Mouse (Mus musculus) T-cell, adult 66 days (primary cell): ENCODE data around the gene Rorc. TPM values are rescaled to one million over a fixed set of nuclear protein-coding genes. Genes with fewer than 3 reads are reported as not detected.

ENCODE experiments used
- total RNA-seq, 2 experiments: library from RNA; stranded (reverse); gene quantifications; 3 replicates in 1 of 2; 4 replicates in 1 of 2; pipeline ENCODE4 v1.2.4; 2023

The Rorc gene
- 1 to 10 TPM; 1.5 to 2.6 TPM for total RNA-seq

GRCm38 (mm10) chr3:94372641-94373040 lies at the start of gene Rorc:
Rorc (plus strand) TSS chr3:94372794.

GRCm38 (mm10) chr3:94341959-94342422 lies 30.6 kb upstream of the Rorc start, which contains the start of gene Them5:
Them5 (plus strand) TSS chr3:94342099.

GRCm38 (mm10) chr3:94362138-94362537 lies 10.5 kb upstream of the Rorc start, which contains the start of gene C2cd4d:
C2cd4d (plus strand) TSS chr3:94362438.

GRCm38 (mm10) chr3:94398217-94398616 lies 25.6 kb downstream of the Rorc start, which contains the start of gene Lingo4:
Lingo4 (plus strand) TSS chr3:94398517.

GRCm38 (mm10) chr3:94413031-94413679 lies 40.6 kb downstream of the Rorc start, which contains the start of gene Tdrkh:
Tdrkh (plus strand) TSS chr3:94413273.

GRCm38 (mm10) chr3:94442951-94443596 lies 70.5 kb downstream of the Rorc start, which contains the start of gene Mrpl9:
Mrpl9 (plus strand) TSS chr3:94443318.

GRCm38 (mm10) chr3:94443597-94443964 lies 71.0 kb downstream of the Rorc start, which contains the start of gene Oaz3:
Oaz3 (minus strand) TSS chr3:94443915.

Other genes starting within 250 kb of the Rorc start
- gene Gm10696, start 194.6 kb upstream of the Rorc start, total RNA-seq: not detected
- not detected for gene Gm5286, start 176.1 kb upstream of the Rorc start, total RNA-seq
- gene Gm4778, start 108.8 kb upstream of the Rorc start, total RNA-seq: not detected
- gene Them4, start 62.7 kb upstream of the Rorc start, total RNA-seq: 1 to 10 TPM; 4.8 to 8.9 TPM
- gene Them5, start 30.7 kb upstream of the Rorc start, total RNA-seq: not detected
- gene C2cd4d, start 10.4 kb upstream of the Rorc start, total RNA-seq: not detected
- under 1 TPM; 0.52 to 0.56 TPM for gene Lingo4, start 25.7 kb downstream of the Rorc start, total RNA-seq
- 1 to 10 TPM; 5.6 to 6.8 TPM for gene Tdrkh, start 40.5 kb downstream of the Rorc start, total RNA-seq
- gene Mrpl9, start 70.5 kb downstream of the Rorc start, total RNA-seq: 10 to 100 TPM; 66.8 to 68.7 TPM
- under 1 TPM in 1 of 2 experiments, not detected in 1; 0.44 TPM for gene Oaz3, start 71.1 kb downstream of the Rorc start, total RNA-seq
- not detected for gene Celf3, start 105.5 kb downstream of the Rorc start, total RNA-seq
- 1 to 10 TPM in 1 of 2 experiments, not detected in 1; 1.8 TPM for gene Riiad1, start 107.5 kb downstream of the Rorc start, total RNA-seq
- gene Snx27, start 209.9 kb downstream of the Rorc start, total RNA-seq: 10 to 100 TPM; 36.3 to 39.2 TPM